Mouse (Mus musculus): ENCODE results near the gene Olfr313. TPM values are rescaled to one million over a fixed set of nuclear protein-coding genes. Genes with fewer than 3 reads are reported as not detected.

The Olfr313 gene
- total and polyA plus RNA-seq, 3 experiments, result not detected

DNA sequence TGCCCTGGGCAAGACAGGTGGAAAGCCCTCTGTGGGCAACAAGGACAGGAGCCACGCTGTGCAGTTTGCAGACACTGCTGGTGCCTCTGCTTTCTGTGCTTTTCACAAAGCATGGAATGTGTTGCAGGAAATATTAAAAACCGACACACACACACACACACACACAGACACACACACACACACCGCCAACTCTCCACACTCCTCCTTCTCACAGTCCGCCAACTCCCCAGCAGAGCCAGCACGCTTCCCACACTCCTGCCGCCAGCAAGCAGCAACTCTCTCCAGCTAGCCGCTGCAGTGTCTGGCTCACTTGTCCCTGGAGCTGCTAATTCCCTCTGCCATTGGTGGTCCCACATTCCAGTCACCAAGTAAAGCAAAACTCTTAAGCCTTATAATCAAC lies 17.9 kb upstream of the Olfr313 start:
- H3K4me3 ChIP-seq (ENCODE audit: control insufficient read depth in 1 of 2, insufficient read depth in 1 of 2, low read depth in 2 of 2, low read length in 2 of 2), result no peak overlapping the region
- H3K9ac ChIP-seq (ENCODE audit: control insufficient read depth, low read depth, low read length, poor library complexity, severe bottlenecking), result no peak overlapping the region
- TF ChIP-seq CHD1 (IDR thresholded peaks at IDR 0.05; ENCODE audit: low read depth, low read length) (no peak), TBP (IDR thresholded peaks at IDR 0.05; ENCODE audit: low read depth, low read length) (no peak), RCOR1 (IDR thresholded peaks at IDR 0.05; ENCODE audit: low read depth, low read length) (no peak), NELFE (IDR thresholded peaks at IDR 0.05; ENCODE audit: low read depth, low read length) (no peak), TAL1 (IDR thresholded peaks at IDR 0.05; ENCODE audit: low read length) (no peak), JUND (IDR thresholded peaks at IDR 0.05; ENCODE audit: low read depth, low read length) (no peak)
- no peaks in the 10 kb centered on the region for H3K79me2 ChIP-seq (ENCODE audit: control insufficient read depth, insufficient read depth, low read length, poor library complexity)
- no peak overlapping the region for H3K27ac ChIP-seq (ENCODE audit: control insufficient read depth, low read depth, low read length)
- no peaks in the 10 kb centered on the region for H3K36me3 ChIP-seq (ENCODE audit: control insufficient read depth in 1 of 2, insufficient read depth in 2 of 2, low read length in 2 of 2)
- DNase-seq (ENCODE audit: low read depth, low spot score), result no peak
- H3K27me3 ChIP-seq (ENCODE audit: control insufficient read depth in 1 of 2, insufficient read depth in 2 of 2, low read length in 2 of 2), result peaks cover 3 to 4% of the 10 kb centered on the region in 2 experiments
- H3K9me3 ChIP-seq (replicated peaks; ENCODE audit: insufficient read depth, low read length), result no peaks in the 10 kb centered on the region
- H3K4me1 ChIP-seq (ENCODE audit: control insufficient read depth in 1 of 2, insufficient read depth in 2 of 2, low read length in 2 of 2), result no peaks in the 10 kb centered on the region

DNA sequence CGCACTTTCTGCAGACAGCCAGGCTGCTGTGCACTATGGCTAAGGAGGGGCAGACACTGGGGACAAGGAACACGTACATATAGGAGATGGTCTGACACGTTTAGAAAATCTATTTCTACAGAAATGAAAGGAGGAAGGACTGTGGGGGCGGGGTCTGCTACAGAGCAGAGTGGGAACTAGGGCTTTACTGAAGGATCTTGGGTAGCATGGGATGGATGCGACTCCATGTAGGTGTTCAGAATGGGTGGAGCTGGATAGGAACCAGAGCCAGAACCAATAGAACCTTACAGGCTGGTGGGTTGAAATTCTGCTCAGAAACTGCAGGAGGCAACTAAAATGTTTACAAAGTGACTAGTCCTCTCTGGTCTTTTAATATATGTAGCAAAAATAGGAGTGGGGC lies 15.1 kb upstream of the Olfr313 start:
- Histone ChIP-seq H3K4me3 (ENCODE audit: control insufficient read depth in 1 of 2, insufficient read depth in 1 of 2, low read depth in 2 of 2, low read length in 2 of 2) (no peak overlapping the region), H3K9me3 (replicated peaks; ENCODE audit: insufficient read depth, low read length) (no peaks in the 10 kb centered on the region), H3K79me2 (ENCODE audit: control insufficient read depth, insufficient read depth, low read length, poor library complexity) (no peaks in the 10 kb centered on the region), H3K36me3 (ENCODE audit: control insufficient read depth in 1 of 2, insufficient read depth in 2 of 2, low read length in 2 of 2) (no peaks in the 10 kb centered on the region), H3K9ac (ENCODE audit: control insufficient read depth, low read depth, low read length, poor library complexity, severe bottlenecking) (no peak overlapping the region), H3K27ac (ENCODE audit: control insufficient read depth, low read depth, low read length) (no peak overlapping the region), H3K27me3 (ENCODE audit: control insufficient read depth in 1 of 2, insufficient read depth in 2 of 2, low read length in 2 of 2) (peaks cover 4 to 6% of the 10 kb centered on the region in 2 experiments), H3K4me1 (ENCODE audit: control insufficient read depth in 1 of 2, insufficient read depth in 2 of 2, low read length in 2 of 2) (no peaks in the 10 kb centered on the region)
- DNase-seq (ENCODE audit: low read depth, low spot score), result no peak
- TF ChIP-seq UBTF (IDR thresholded peaks at IDR 0.05; ENCODE audit: borderline replicate concordance, insufficient read depth, low read depth, low read length) (no peak), JUND (IDR thresholded peaks at IDR 0.05; ENCODE audit: low read depth, low read length) (no peak), NELFE (IDR thresholded peaks at IDR 0.05; ENCODE audit: low read depth, low read length) (no peak), MXI1 (IDR thresholded peaks at IDR 0.05; ENCODE audit: low read depth, low read length) (no peak), ZC3H11A (IDR thresholded peaks at IDR 0.05; ENCODE audit: low read depth, low read length) (no peak), MEF2A (IDR thresholded peaks at IDR 0.05; ENCODE audit: extremely low read depth, insufficient replicate concordance, low read depth, low read length, poor library complexity, severe bottlenecking) (no peak), ETS1 (IDR thresholded peaks at IDR 0.05; ENCODE audit: low read depth, low read length) (no peak), GABPA (IDR thresholded peaks at IDR 0.05; ENCODE audit: low read depth, low read length) (no peak), E2F4 (IDR thresholded peaks at IDR 0.05; ENCODE audit: borderline replicate concordance, low read depth, low read length) (no peak), MAZ (IDR thresholded peaks at IDR 0.05; ENCODE audit: low read depth, low read length) (no peak), ZKSCAN1 (IDR thresholded peaks at IDR 0.05; ENCODE audit: low read depth, low read length) (no peak), POLR2AphosphoS5 (IDR thresholded peaks at IDR 0.05; ENCODE audit: borderline replicate concordance, low read depth, low read length) (no peak), MAX (IDR thresholded peaks at IDR 0.05; ENCODE audit: low read length) (no peak)
